Mouse (Mus musculus) central nervous system, embryonic 14 days (tissue): Measurements from ENCODE around the gene Kcnk4. TPM values are rescaled to one million over a fixed set of nuclear protein-coding genes. Genes with fewer than 3 reads are reported as not detected.

Experiments
- polyA plus RNA-seq: library from polyadenylated mRNA; depleted of rRNA; stranded (reverse); fragments of >200 nt; gene quantifications from 2 replicates; pipeline ENCODE4 v1.2.3, GENCODE M21; 2012; rRNA removed

Gene Kcnk4
- 1.2 and 1.7 TPM in 2 replicates for polyA plus RNA-seq

GRCm38 (mm10) chr19:6934195-6934977 is at the start of gene Kcnk4:
Kcnk4 (minus strand) TSS chr19:6934515.

GRCm38 (mm10) chr19:6980381-6981093 is 46.2 kb upstream of the Kcnk4 start, which contains the start of gene Fkbp2:
Fkbp2 (minus strand) TSS chr19:6980501.

DNA sequence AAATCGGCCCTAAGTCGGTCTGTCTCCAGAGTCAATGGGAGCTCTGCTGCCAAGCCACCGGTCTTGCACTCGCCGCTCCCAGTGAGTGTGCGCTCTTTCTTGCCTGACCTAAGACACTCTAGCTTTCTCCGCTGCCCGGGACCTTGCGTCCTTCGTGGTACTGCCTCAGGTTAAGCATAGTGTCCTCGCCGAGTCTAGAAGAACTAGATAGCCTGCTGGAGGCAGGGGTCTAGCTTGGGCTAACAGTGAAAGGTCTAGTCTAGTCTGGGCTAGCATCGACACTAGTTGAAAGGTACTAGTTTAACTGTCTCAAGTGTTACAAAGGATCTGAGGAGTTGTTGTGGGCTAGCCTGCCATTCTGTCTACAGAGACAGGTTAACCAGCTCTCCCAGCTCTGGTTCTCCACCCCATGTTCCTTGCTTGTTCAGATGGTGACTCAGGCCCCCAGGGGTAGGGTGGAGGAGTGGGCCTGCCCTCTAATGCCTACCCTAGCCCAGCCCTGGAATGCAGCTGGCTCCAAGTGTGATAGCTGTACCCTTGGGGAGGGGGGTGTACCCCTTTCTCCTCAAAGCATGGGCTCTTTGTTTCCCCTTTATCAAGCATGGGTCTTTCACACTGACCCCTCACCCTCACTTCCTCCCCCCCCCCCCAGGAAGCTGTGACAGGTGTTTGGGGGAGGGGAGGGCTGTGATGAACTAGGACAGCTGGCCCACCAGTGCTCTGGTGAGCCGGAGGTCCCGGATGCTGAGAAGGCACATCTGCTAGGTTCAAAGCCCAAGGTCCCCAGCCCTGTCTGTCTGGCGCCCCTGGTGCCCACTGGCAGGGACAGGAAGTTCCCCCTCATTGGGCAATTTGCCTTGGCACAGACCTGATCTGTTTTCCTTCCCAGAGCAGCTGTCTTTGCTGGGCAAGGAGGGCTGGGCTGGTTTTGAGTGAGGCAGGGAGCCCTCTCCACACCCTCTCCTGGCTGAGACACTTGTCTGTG is 41.5 kb upstream of the Kcnk4 start, which contains the start of gene Plcb3:
TSS of gene Plcb3 (minus strand) at position 934 of the 985 bp plus-strand sequence.

GRCm38 (mm10) chr19:6974211-6975205 is 40.2 kb upstream of the Kcnk4 start, which contains the start of gene Ppp1r14b:
Ppp1r14b (plus strand) TSS chr19:6974968.

DNA sequence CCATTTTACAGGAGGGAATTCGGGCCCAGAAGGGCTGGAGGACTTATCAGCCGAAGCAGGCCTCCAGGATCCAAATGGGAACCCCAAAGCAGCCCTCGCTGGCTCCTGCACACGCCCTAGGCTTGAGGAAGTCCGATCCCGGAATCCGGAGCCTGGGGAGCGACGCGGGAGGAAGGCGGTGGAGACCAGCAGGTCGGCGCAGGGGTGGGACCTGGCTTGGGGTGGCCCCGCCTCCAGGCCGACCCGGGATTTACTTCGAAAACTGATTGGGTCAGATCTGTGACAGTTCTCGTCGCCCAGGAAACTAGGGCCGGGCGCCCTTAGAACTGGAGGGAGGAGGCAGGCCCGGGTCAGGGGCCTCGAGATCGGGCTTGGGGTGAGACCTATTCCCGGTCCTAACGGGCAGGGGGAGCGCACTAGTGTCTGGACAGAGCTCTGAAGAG is 8.0 kb upstream of the Kcnk4 start, which contains the start of gene Gpr137:
TSS of gene Gpr137 (minus strand) at position 232 of the 443 bp plus-strand sequence.

DNA sequence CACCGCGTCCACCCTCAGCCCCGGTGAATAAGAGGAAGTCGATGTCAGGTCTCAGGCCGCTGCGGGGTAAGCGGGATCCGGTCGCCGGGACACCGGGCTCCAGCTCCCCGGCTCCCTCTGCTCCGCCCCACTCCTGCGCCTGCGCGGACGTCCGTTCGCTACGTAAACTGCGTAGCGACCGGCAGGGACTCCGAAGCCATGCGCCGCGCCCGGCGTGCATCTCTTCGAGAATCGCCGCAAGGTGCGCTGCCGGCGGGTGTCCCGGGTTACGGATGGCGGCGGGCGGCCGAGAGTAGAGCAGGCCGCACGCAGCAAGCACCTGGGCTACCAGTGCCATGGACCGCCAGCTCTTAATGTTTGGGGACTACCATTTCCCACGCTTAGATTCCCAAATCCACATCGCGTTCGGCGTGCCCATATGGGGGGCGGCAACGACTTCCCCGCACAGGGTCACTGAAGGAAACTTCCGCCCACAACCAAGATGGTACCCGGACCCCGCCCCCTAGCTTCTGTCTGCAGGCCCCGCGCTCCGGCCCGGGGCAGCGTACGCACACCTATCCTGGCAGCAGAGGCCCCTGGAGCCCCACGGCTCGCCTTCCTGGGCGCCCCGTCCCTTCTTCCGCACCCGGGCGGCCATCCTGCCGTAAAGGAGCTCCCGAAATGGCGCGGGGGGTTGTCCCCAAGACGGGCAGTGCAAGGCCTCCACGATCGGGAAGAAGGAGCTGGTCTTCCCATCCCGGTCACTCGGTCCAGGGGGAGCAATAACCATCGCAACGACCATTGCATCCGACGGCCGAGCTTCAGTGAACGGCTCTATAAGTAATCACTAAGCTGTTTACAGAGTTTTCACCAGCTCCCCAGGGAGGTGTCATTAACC is 7.3 kb upstream of the Kcnk4 start, which contains the start of gene Bad:
TSS of gene Bad (plus strand) at position 490 of the 877 bp plus-strand sequence.

DNA sequence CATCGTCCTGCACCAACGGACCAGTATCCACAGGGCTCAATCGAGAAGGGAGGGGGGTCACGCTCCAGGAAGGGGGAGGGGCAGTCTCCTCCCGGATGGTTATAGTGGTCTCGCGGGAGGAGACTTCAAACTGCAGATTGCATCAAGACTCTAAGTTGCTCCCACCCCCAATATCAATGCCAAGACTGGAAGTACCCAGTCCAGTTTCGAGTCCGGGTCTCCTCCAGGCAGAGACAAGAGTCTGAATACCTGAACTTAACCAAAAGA is 9.1 kb downstream of the Kcnk4 start, which contains the start of gene Catsperz:
TSS of gene Catsperz (minus strand) at position 74 of the 267 bp plus-strand sequence.

DNA sequence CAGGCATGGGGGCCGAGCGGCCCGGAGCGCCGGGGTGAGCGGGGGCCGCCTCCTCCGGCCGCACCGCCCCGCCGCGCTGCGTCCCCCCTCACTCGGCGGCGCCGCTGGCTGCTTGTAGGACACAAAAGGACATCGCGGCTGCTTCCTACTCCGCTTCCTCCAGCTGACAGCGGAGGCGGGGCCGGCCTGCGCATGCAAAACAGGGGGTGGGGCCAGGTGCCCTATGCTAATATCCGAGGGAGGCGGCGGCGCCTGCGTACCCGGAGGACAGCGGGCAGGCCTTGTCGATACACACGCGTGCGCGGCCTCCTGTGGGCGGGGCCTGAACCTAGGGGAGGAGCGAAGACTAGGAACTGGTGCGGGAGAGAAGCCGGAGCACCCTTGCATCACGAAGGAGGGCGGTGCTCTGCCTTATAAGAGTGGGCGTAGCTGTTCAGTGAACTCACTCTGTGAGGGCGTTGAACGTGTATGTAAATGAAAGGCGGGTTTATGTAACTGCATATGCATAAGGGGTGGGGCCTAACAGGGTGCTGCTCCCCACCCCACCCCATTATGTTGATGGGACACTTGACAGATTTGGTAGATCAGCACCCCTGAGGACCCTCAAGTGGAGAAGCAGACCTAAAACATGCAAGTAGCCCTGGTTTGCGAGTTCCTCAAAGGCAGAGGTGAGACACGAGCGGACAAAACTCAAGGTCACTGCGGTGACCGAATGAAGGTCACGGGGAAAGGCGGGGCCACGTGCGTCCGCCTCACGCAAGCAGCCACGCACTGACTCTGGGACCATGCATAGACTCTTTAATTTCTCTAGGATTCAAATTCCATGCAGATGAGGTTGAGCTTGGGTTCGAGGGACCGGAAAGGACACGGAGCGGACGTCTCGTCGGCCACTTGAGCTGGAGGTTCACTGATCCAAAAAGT is 12.4 kb downstream of the Kcnk4 start, which contains the start of gene Esrra:
TSS of gene Esrra (minus strand) at position 167 of the 921 bp plus-strand sequence.

GRCm38 (mm10) chr19:6909507-6910289 is 24.6 kb downstream of the Kcnk4 start, which contains the start of the genes Trmt112 and Prdx5:
Trmt112 (plus strand) TSS chr19:6909698.
Prdx5 (minus strand) TSS chr19:6910106.

Other genes starting within 250 kb of the Kcnk4 start
- gene Rps6ka4, start 93.9 kb downstream of the Kcnk4 start, polyA plus RNA-seq: 5.8 and 10.8 TPM in 2 replicates
- 1.2 and 1.5 TPM in 2 replicates for gene Ccdc88b, start 76.3 kb downstream of the Kcnk4 start, polyA plus RNA-seq
- gene Trmt112, start 24.8 kb downstream of the Kcnk4 start, polyA plus RNA-seq: 154 and 159 TPM in 2 replicates
- 175 and 190 TPM in 2 replicates for gene Prdx5, start 24.4 kb downstream of the Kcnk4 start, polyA plus RNA-seq
- 32.1 and 36.0 TPM in 2 replicates for gene Esrra, start 12.7 kb downstream of the Kcnk4 start, polyA plus RNA-seq
- 1.3 and 2.5 TPM in 2 replicates for gene Catsperz, start 9.1 kb downstream of the Kcnk4 start, polyA plus RNA-seq
- gene Bad, start 7.3 kb upstream of the Kcnk4 start, polyA plus RNA-seq: 66.9 and 72.7 TPM in 2 replicates
- 68.1 and 72.4 TPM in 2 replicates for gene Gpr137, start 8.0 kb upstream of the Kcnk4 start, polyA plus RNA-seq
- 339 and 374 TPM in 2 replicates for gene Ppp1r14b, start 40.5 kb upstream of the Kcnk4 start, polyA plus RNA-seq
- gene Plcb3, start 42.0 kb upstream of the Kcnk4 start, polyA plus RNA-seq: 26.2 and 38.2 TPM in 2 replicates
- 61.1 and 75.9 TPM in 2 replicates for gene Fkbp2, start 46.0 kb upstream of the Kcnk4 start, polyA plus RNA-seq
- 30.0 and 38.5 TPM in 2 replicates for gene Vegfb, start 53.1 kb upstream of the Kcnk4 start, polyA plus RNA-seq
- 30.4 and 31.6 TPM in 2 replicates for gene Dnajc4, start 58.1 kb upstream of the Kcnk4 start, polyA plus RNA-seq
- gene Nudt22, start 61.6 kb upstream of the Kcnk4 start, polyA plus RNA-seq: 16.0 and 16.1 TPM in 2 replicates
- gene Trpt1, start 61.6 kb upstream of the Kcnk4 start, polyA plus RNA-seq: 16.4 and 18.5 TPM in 2 replicates
- 5.4 and 5.5 TPM in 2 replicates for gene Fermt3, start 85.0 kb upstream of the Kcnk4 start, polyA plus RNA-seq
- 177 and 196 TPM in 2 replicates for gene Stip1, start 105.5 kb upstream of the Kcnk4 start, polyA plus RNA-seq
- 5.6 and 9.3 TPM in 2 replicates for gene Macrod1, start 122.3 kb upstream of the Kcnk4 start, polyA plus RNA-seq
- 3.0 and 3.3 TPM in 2 replicates for gene Flrt1, start 171.2 kb upstream of the Kcnk4 start, polyA plus RNA-seq